Mouse (Mus musculus) CD4-positive, CD25-positive, alpha-beta regulatory T cell, adult 2 months (primary cell): ENCODE measurements around the gene Cgrrf1.
A peak's percentile ranks its signal among the peaks of the same experiment; 100 is the strongest.

Experiments
- DNase-seq: peaks from one replicate; pipeline ENCODE4 v3.0.0-alpha.2; 2012; ENCODE audit warnings: low read depth, low spot score

The Cgrrf1 gene

GRCm38 (mm10) chr14:46885891-46886301, 54.0 kb downstream of the Cgrrf1 start:
- DNase-seq: peak; percentile 1

- DNase-seq: no peak
Measured at GRCm38 (mm10) chr14:46889096-46889495, 57.2 kb downstream of the Cgrrf1 start.

GRCm38 (mm10) chr14:46893961-46894360, 62.0 kb downstream of the Cgrrf1 start:
- DNase-seq: no peak

- DNase-seq: no peak
Measured at GRCm38 (mm10) chr14:46897953-46898352, 66.0 kb downstream of the Cgrrf1 start.

- DNase-seq: no peak
Measured at GRCm38 (mm10) chr14:46898626-46899025, 66.7 kb downstream of the Cgrrf1 start.

- DNase-seq: no peak
Measured at GRCm38 (mm10) chr14:46902498-46903087, 70.7 kb downstream of the Cgrrf1 start.
